Mouse (Mus musculus) layer of hippocampus, postnatal 10 days (tissue): ENCODE results near the gene Pde1c. TPM values are rescaled to one million over a fixed set of nuclear protein-coding genes. Genes with fewer than 3 reads are reported as not detected.
"Not testable (repeated sequence)": the region's sequence is repeated elsewhere in the genome, so short reads cannot be mapped to it uniquely, and the experiment has no call there.

Experiments
- DNase-seq, 2 experiments: peaks; one replicate each; pipeline ENCODE4 v3.0.0; 2021; ENCODE audit warnings: low spot score in 2 of 2
- long read RNA-seq: library from polyadenylated mRNA; stranded (forward); transcript quantifications from one replicate; pipeline ENCODE4 v2.0.0, GENCODE M21; 2023
- total RNA-seq, 2 experiments: library from RNA; stranded (reverse); gene quantifications; 2 replicates each; pipeline ENCODE4 v1.2.3; 2021

Pde1c gene
- total RNA-seq: 1 to 10 TPM; 4.5 to 4.6 TPM
- long read RNA-seq: 0 reads

DNA sequence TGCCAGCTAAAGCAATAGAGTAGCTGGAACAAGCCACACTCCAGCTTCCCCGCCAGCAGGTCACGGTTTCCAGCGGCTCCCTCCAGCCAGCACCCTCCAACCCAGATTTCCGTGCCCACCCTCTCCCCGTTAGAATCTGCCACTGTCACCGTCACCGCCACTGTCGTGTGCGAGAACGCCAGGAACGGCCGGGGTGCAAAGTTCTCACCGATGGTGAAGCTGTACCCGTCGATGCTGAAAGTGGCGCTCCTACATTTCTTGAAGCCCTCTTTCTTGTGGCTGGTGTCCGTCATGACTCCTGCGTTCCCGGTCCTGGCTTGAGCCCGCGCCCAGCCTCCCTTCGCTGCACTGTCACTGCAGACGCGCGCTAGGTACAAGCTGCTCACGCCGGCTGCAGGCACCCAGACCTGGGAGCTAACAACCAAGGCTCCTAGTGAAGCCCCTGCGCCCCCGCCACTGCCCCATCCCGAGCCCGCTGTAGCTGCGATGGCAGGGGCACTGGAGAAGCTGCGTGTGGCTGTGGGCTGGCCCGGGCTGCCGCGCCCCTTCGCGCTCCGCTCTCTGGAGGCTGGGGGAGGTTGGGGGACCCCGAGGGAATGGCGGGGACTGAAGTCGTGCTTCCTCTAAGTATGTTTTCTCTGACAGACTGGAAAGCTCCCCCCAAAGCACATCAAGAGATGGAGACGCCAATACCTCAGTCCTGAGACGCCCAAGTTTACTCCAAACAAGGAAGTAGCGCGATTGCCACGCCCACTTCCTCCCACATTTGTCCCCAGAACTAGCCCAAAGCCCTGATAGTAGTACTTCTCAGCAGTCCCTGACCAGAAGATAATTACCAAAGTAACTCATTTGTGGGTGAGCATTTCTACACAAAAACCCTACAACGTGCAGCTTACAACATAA lies at the start of gene Pde1c:
TSS of gene Pde1c (minus strand) at position 634 of the 903 bp plus-strand sequence.
- DNase-seq: peak; percentile 20 to 29

DNA sequence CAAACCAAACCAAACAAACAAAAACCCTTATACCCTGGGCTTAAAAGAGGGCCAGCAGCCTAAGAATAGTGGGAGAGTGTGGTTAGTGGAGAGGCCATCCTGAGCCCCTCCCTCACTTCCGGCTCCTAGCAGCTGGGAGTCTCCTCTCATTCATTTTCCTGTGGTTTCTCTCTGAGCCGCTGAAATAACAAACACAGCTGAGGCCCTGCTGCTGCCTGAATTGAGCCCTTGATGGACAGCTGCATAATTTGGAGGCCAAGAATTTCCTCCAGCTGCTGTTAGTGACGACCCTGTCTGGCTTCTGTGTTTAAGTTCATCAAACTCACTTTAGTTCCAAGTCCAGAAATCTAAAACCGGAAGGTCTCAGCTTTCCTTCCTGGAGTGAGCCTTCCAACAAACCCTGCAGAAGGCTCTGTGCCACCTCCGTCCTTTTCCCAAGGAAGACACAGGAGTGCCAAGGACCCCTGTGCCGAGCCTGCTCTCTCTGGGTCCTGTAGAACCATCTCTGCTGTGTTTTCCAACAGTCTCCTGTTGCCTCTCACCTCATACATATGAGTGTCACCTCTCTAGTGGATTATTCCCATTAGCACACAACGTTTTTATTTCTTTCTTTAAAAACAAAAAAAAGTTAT lies 48.2 kb upstream of the Pde1c start:
- no peak for DNase-seq

DNA sequence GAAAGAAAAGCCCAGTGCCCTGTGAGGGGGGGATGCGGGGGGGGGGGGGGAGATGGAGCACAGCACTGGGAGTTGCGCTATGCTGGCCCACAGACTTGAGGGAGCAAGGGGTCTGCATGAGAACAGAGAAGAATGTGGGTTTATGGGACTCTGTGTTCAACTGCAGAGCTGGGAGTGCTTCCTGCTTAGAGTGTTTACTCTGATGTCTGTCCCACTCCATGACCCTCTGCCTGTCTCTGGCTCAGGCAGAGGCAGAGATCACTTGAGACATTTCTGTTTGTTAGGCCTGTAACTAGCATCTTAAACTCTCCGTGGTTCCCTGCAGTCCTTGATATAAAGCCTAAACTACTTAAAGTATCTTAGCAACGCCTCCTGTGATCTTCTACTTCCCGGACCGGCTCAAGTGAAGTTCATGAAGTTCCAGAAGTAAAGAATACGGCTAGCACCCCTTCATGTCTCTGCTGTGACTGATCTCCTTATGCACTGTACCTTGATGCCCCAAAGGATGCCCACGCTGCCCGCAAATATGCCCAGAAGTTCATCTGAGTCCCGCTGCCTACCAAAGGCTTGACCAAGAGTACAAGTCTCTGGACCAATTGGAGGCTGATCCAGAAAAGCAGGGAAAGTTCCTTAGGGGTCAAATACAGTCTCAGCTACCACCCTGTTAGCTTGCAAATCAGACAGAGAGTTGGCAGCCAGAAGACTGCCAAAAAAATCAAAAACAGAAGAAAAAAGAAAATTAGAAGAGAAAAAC lies 47.5 kb upstream of the Pde1c start:
- DNase-seq: no peak

GRCm38 (mm10) chr6:56609529-56609928 lies 40.6 kb upstream of the Pde1c start:
- not testable (repeated sequence) for DNase-seq

- DNase-seq: peak; percentile 74 to 79
Observed at GRCm38 (mm10) chr6:56608277-56608676, 39.4 kb upstream of the Pde1c start.

DNA sequence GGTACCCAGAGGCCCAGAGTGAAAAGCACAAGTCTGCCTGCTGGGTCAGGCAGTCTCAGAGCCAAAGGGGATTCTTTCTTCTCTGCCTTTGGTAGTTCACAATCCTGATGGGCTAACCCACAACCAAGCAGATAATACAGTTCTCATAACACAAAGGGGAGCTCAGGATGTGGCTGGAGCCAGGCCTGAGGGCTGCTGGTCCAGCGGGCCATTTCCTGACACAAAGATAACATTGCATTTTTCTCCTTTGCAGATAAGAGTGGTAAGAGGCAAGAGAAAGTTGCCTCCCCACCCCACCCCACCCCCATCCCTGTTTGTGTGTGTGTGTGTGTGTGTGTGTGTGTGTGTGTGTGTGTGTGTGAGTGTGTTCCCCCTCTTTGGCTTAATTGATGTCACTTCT lies 10.7 kb upstream of the Pde1c start:
- no peak for DNase-seq

- DNase-seq: peak in 1 of 2 experiments; percentile 22
Observed at GRCm38 (mm10) chr6:56560891-56561290, 8.0 kb downstream of the Pde1c start.

- DNase-seq: peak; percentile 68 to 78
Observed at GRCm38 (mm10) chr6:56560474-56560888, 8.4 kb downstream of the Pde1c start.

GRCm38 (mm10) chr6:56558711-56559110 lies 10.2 kb downstream of the Pde1c start:
- DNase-seq: no peak

DNA sequence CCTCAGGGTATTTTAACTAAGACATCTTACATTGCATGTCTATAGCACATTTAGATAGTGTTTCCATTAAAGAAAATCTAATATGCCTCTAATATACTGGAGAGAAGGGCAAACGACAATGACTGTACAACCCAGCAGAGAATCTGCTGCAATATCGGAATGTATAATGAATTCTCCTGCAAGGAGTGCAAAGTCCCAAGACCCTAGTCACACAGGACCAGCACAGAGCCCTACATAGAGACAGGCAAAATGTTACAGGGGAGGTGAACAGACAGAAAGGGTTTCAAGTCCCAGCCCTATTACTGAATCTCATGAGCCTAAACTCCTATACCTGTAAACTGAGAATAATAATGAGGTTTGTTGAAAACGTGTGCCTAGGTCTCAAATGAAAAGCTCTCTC lies 13.1 kb downstream of the Pde1c start:
- DNase-seq: no peak

DNA sequence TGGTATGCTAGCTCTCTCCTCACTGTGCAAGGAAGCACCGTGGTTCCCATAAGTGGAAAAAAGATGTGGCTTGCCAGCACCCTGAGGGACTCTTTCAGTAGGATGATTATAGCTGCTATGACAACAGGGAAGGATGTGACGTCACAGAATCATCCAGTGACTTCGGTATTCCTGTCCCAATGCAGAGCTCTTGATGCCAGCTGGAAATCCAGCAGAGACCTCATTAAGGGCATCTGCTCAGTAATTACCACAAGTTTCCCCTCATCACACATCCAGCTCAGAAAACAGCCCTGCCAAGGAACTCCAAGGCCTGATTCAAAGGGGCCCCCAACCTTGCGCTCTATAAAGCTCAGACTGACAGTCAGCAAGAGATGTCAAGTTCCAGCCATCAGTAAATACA lies 13.5 kb downstream of the Pde1c start:
- peak; percentile 23 to 29 for DNase-seq

DNA sequence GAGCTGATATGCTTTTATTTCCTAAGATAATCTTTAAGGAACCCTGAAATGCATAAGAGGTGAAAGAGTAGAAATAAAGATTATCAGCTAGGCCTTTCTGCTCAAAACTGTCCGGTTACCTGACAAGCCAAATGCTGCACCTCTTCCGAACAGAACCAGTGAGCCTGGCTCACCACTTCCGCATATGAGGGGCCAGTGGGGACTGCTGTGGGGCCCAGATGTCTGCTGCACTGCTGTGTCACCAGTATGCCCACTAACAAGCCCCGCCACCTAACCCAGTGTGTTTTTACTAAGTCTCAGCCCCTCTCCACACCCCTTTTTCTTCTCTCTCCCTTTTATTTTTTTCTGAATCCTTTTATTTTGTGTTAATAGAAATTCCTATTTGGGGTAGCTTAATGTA lies 17.9 kb downstream of the Pde1c start:
- DNase-seq: no peak

- DNase-seq: no peak
Observed at GRCm38 (mm10) chr6:56540247-56540646, 28.7 kb downstream of the Pde1c start.

- DNase-seq: no peak
Observed at GRCm38 (mm10) chr6:56534653-56535052, 34.2 kb downstream of the Pde1c start.

DNA sequence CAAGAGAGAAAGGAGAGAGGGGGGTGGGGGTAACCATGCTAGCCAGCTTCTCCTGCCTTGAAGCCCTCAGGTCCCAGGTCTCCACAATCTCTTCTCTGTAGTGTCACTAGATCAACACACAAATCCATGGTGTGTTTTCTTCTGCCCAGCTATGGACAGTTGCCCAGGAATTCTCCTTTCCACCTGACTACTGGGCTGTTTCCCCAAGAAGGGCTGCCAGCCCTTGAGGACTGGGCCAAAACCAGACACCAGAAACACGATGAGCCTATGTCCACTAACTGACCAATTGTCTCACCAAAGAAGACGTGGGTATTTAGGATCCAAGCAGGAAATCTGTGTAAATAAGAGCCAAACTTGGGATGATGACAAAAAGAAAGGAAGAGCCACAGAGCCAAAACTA lies 36.6 kb downstream of the Pde1c start:
- no peak for DNase-seq

DNA sequence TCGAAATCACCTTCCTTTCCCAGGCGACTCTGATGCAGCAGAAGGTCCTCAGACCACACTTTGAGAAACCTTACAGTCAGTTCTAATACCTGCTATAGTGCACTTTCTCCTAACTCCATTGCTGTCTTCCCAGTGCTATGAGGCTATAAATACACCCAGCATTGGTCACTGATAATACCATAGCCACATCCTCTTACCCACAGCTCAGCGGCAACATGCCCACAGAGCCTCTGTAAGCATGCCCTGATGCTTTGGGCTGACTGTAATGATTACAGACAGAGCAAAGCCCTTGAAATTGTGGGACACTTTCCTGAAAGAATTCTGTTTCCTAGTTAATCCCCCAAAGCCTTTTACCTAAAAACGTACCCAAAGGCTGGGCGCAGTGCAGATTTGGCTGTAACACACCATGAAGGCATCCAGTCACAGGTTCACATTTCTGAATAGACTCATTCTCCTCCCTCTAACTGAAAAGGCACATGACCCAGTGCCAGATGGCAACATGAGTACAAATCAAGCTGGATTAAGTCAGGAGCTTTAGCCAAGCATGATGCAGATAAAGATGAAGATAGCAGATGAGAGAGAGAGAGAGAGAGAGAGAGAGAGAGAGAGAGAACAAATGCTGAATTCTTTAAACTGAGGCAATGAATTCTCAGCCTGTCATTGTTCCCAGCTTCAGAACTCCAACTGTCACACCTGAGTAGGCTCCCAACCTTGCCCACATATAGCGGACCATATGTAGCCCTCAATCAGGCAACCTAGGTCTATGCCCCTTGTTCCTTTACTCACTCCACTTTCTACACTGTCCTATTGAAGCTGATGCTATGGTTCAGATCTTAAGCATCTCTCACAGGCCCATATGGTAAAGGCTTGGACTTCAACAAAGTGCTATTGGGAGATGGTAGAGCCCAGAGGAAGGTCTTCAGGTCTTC lies 44.7 kb downstream of the Pde1c start:
- DNase-seq: peak in 1 of 2 experiments; percentile 11

DNA sequence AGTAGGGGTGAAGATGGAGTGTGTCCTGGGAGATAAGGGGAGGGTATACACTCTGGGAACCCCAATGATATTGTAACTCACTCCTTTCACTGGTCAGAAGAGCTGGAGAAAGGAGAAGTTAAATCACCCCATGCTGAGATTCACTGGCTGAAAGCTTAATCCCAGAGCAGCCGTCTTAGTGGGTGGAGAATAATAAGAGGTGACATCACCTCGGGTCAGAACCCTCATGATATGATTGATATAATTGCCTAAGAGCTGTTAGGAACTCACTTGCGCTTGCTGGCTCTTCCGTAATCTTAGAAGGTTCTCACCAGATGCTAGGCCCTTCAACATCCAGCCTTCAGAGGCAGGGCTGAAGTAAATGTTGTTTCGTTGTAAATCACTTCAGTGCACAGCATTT lies 79.7 kb downstream of the Pde1c start:
- no peak for DNase-seq

- no peak for DNase-seq
Observed at GRCm38 (mm10) chr6:56485078-56485477, 83.8 kb downstream of the Pde1c start.

- peak; percentile 74 to 77 for DNase-seq
Observed at GRCm38 (mm10) chr6:56480914-56481482, 87.9 kb downstream of the Pde1c start.

DNA sequence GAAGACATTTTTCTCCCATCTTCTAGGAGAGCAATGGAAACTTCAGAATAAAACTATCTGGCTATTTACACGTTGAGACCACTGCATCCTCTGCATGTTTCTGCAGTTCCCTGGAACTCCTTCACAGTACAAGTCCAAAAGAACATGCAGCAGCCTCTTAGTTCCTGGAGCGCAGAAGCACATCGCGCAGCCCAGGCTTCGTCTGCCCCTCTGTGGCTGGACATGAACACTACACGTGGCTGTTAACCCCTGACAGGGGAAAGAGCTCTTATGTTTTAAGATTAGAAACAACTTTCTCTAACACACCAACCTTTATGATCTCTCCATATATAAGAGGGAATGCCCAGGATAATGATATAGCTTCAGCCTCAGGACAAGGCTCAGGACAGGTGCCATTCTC lies 92.3 kb downstream of the Pde1c start:
- DNase-seq: peak; percentile 34 to 57
